Mouse (Mus musculus) spleen, postnatal 14 days (tissue): ENCODE results near the gene Pprc1.
A peak's percentile ranks its signal among the peaks of the same experiment; 100 is the strongest.

Experiments used
- DNase-seq, 2 experiments: peaks; one replicate each; pipeline ENCODE4 v3.0.0; 2021 to 2022; ENCODE audit warnings: low spot score in 2 of 2

Pprc1 gene

GRCm38 (mm10) chr19:46044271-46044992 lies at the start of gene Pprc1:
Gene Pprc1 (plus strand): TSS chr19:46044886.
- no peak for DNase-seq

GRCm38 (mm10) chr19:45997365-45997764 lies 47.3 kb upstream of the Pprc1 start:
- no peak for DNase-seq

GRCm38 (mm10) chr19:45997785-45998693 lies 46.6 kb upstream of the Pprc1 start, which contains the start of gene Armh3:
Gene Armh3 (minus strand): TSS chr19:45998488.
- DNase-seq = peak; percentile 82 to 87

GRCm38 (mm10) chr19:45998694-45999217 lies 45.9 kb upstream of the Pprc1 start:
- DNase-seq = no peak

GRCm38 (mm10) chr19:45999378-45999777 lies 45.3 kb upstream of the Pprc1 start:
- no peak for DNase-seq

- no peak for DNase-seq
Measured at GRCm38 (mm10) chr19:46002279-46002678, 42.4 kb upstream of the Pprc1 start.

GRCm38 (mm10) chr19:46003371-46004226 lies 41.1 kb upstream of the Pprc1 start, which contains the start of gene Hps6:
Gene Hps6 (plus strand): TSS chr19:46003508.
- peak; percentile 76 for DNase-seq

- no peak for DNase-seq
Measured at GRCm38 (mm10) chr19:46004814-46005466, 39.7 kb upstream of the Pprc1 start.

- no peak for DNase-seq
Measured at GRCm38 (mm10) chr19:46005680-46006079, 39.0 kb upstream of the Pprc1 start.

GRCm38 (mm10) chr19:46014572-46015178 lies 30.0 kb upstream of the Pprc1 start:
- DNase-seq = peak; percentile 66 to 79

- no peak for DNase-seq
Measured at GRCm38 (mm10) chr19:46016023-46016422, 28.7 kb upstream of the Pprc1 start.

- no peak for DNase-seq
Measured at GRCm38 (mm10) chr19:46024959-46025358, 19.7 kb upstream of the Pprc1 start.

- DNase-seq = no peak
Measured at GRCm38 (mm10) chr19:46026567-46026966, 18.1 kb upstream of the Pprc1 start.

- no peak for DNase-seq
Measured at GRCm38 (mm10) chr19:46028747-46029320, 15.9 kb upstream of the Pprc1 start.

GRCm38 (mm10) chr19:46029652-46030051 lies 15.0 kb upstream of the Pprc1 start:
- DNase-seq = no peak

GRCm38 (mm10) chr19:46030196-46030983 lies 14.3 kb upstream of the Pprc1 start:
- no peak for DNase-seq

- no peak for DNase-seq
Measured at GRCm38 (mm10) chr19:46031689-46032432, 12.8 kb upstream of the Pprc1 start.

GRCm38 (mm10) chr19:46032731-46033510 lies 11.8 kb upstream of the Pprc1 start:
- DNase-seq = no peak
